Mouse (Mus musculus) intestine, postnatal 0 days (tissue): ENCODE measurements around the gene Smg6. TPM values are rescaled to one million over a fixed set of nuclear protein-coding genes. Genes with fewer than 3 reads are reported as not detected.
A peak's percentile ranks its signal among the peaks of the same experiment; 100 is the strongest.

Source experiments
- ATAC-seq: fragments of 200-750 bp; cut with Nextera tagmentation; 2 replicates; pipeline ENCODE4 v1.8.0; 2017; ENCODE audit warnings: mild to moderate bottlenecking, moderate TSS enrichment, moderate library complexity
- H3K27ac ChIP-seq: fragments of 300-500 bp; sonication (generic); 2 replicates; pipeline ENCODE4 v1.5.1; 2014; ENCODE audit warnings: mild to moderate bottlenecking, low read depth, low read length, moderate library complexity
- H3K27me3 ChIP-seq: fragments of 300-500 bp; sonication (generic); replicated peaks from 2 replicates; pipeline ENCODE4 v1.6.1; 2014; ENCODE audit warnings: low read length, mixed read lengths; ENCODE audit not compliant: control insufficient read depth, insufficient read depth
- H3K36me3 ChIP-seq: fragments of 300-500 bp; sonication (generic); 2 replicates; pipeline ENCODE4 v1.6.1; 2014; ENCODE audit warnings: mild to moderate bottlenecking, moderate library complexity; ENCODE audit not compliant: control insufficient read depth, insufficient read depth
- H3K4me1 ChIP-seq: fragments of 300-500 bp; sonication (generic); replicated peaks from 2 replicates; pipeline ENCODE4 v1.6.1; 2014; ENCODE audit warnings: antibody characterized with exemption, low read length, mixed read lengths; ENCODE audit not compliant: control insufficient read depth, insufficient read depth
- H3K4me2 ChIP-seq: fragments of 300-500 bp; sonication (generic); replicated peaks from 2 replicates; pipeline ENCODE4 v1.6.1; 2014; ENCODE audit warnings: low read depth, mild to moderate bottlenecking, moderate library complexity
- H3K4me3 ChIP-seq: fragments of 300-500 bp; sonication (generic); 2 replicates; pipeline ENCODE4 v1.5.1; 2014; ENCODE audit warnings: low read depth, low read length
- H3K9ac ChIP-seq: fragments of 300-500 bp; sonication (generic); 2 replicates; pipeline ENCODE4 v1.6.1; 2014; ENCODE audit warnings: mild to moderate bottlenecking, low read depth, low read length
- H3K9me3 ChIP-seq: fragments of 300-500 bp; sonication (generic); 2 replicates; pipeline ENCODE4 v1.6.1; 2016; ENCODE audit warnings: mixed run types; ENCODE audit not compliant: control insufficient read depth
- CTCF ChIP-seq: sonication (generic); IDR thresholded peaks from 2 replicates; pipeline ENCODE4 v1.5.1; 2016; ENCODE audit warnings: low read depth, mild to moderate bottlenecking, control low read depth, antibody characterized with exemption, moderate library complexity
- WGBS: fragments of 180-500 bp; shearing (Covaris S2); extraction: QIAGEN DNeasy Blood & Tissue Kit; methylation state at CpG from one replicate; pipeline ENCODE4 v1.1.7; 2014; 5-methylcytosine and 5-hydroxymethylcytosine counted together
- microRNA counts: library from miRNA; unstranded; fragments of <30 nt; microRNA quantifications from one replicate; lab custom pipeline; 2016
- microRNA-seq: library from miRNA; unstranded; fragments of <30 nt; microRNA quantifications from one replicate; pipeline ENCODE4, GENCODE M21; 2016
- polyA plus RNA-seq: library from polyadenylated mRNA; unstranded; fragments of >200 nt; fragmentation: Nextera tagmentation; extraction: Ambion mirVana; gene quantifications from 2 replicates; pipeline ENCODE4 v1.2.1, GENCODE M21; 2015

Gene Smg6
- polyA plus RNA-seq, 1 experiment from 2014 or later = 6.5 TPM

- Histone ChIP-seq H3K27ac (no peak overlapping the region), H3K4me3 (no peak overlapping the region), H3K4me1 (peaks cover 5% of the 10 kb centered on the region; the same call in 1 of the 2 replicates), H3K9me3 (no peaks in the 10 kb centered on the region), H3K27me3 (no peaks in the 10 kb centered on the region), H3K9ac (no peak overlapping the region), H3K36me3 (no peaks in the 10 kb centered on the region; the same call in 1 of the 2 replicates), H3K4me2 (no peak overlapping the region)
- WGBS = 77% methylated on average over 6 of the region's 6 CpGs
- TF ChIP-seq CTCF = no peak
- ATAC-seq = no peak
Measured at GRCm38 (mm10) chr11:75210755-75211154, 285.1 kb downstream of the Smg6 start.

- WGBS = 62% methylated on average over 8 of the region's 8 CpGs
Measured at GRCm38 (mm10) chr11:75212031-75212667, 286.5 kb downstream of the Smg6 start.

GRCm38 (mm10) chr11:75212876-75213275, 287.3 kb downstream of the Smg6 start:
- 39% methylated on average over 3 of the region's 3 CpGs for WGBS

More at GRCm38 (mm10) chr11:75212031-75212667, 286.5 kb downstream of the Smg6 start:
- Histone ChIP-seq H3K4me1 (0 out of 2 replicates have a peak, but pooled peaks cover 5% of the 10 kb centered on the region), H3K9ac (no peak overlapping the region), H3K9me3 (no peaks in the 10 kb centered on the region), H3K27me3 (no peaks in the 10 kb centered on the region), H3K27ac (no peak overlapping the region), H3K4me3 (no peak overlapping the region), H3K4me2 (no peak overlapping the region), H3K36me3 (no peaks in the 10 kb centered on the region; the same call in 1 of the 2 replicates)
- no peak for ATAC-seq
- no peak for TF ChIP-seq CTCF

DNA sequence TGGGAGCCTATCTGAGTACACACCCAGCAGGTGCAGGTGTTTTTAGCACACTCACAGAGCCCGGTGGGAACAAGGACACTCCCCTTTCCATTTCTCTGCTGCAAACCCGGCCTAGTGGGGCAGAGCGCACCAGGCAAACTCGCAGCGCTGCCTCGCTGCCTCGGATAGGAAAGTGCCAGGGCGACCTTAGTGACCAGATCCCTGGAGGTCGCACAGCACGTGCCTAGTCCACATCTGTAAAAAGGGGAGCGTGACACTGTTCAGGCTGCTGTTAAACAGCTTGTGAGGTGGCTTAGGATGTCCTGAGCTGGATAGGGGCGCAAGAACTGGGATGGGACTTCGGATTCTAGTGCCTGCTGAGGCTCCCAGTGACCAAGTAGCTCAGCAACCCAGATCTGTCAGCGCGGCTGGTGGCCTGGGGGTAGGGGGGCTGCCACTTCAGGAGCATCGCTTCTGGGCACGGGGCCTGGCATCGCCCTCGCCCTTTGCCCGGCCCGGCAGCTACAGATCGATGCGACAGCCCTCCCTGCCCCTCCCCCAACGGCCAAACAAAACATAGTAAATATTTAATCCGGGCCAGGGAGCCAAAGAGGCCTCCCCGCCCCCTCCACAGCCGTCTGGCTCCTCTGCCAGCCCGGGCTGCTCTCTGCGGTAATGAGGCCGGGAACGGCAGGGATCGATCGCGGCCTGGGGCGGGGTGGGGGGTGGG, 287.9 kb downstream of the Smg6 start:
- Histone ChIP-seq H3K9me3 (no peaks in the 10 kb centered on the region), H3K4me2 (peak overlapping the region; percentile 75), H3K27ac (peak overlapping the region; percentile 88), H3K27me3 (no peaks in the 10 kb centered on the region), H3K4me3 (peak overlapping the region; percentile 28), H3K9ac (peak overlapping the region; percentile 48; the same call in 1 of the 2 replicates), H3K36me3 (no peaks in the 10 kb centered on the region; the same call in 1 of the 2 replicates), H3K4me1 (0 out of 2 replicates have a peak, but pooled peaks cover 5% of the 10 kb centered on the region)
- 8% methylated on average over 32 of the region's 35 CpGs for WGBS
- ATAC-seq = peak; percentile 88
- TF ChIP-seq CTCF = no peak

More at GRCm38 (mm10) chr11:75212876-75213275, 287.3 kb downstream of the Smg6 start:
- Histone ChIP-seq H3K9me3 (no peaks in the 10 kb centered on the region), H3K4me1 (0 out of 2 replicates have a peak, but pooled peaks cover 5% of the 10 kb centered on the region), H3K27me3 (no peaks in the 10 kb centered on the region), H3K27ac (no peak overlapping the region), H3K9ac (no peak overlapping the region), H3K4me3 (no peak overlapping the region), H3K4me2 (no peak overlapping the region), H3K36me3 (no peaks in the 10 kb centered on the region; the same call in 1 of the 2 replicates)
- TF ChIP-seq CTCF = no peak
- ATAC-seq = peak; percentile 26; the same call in 1 of the 2 replicates

MicroRNAs within 50 kb of the gene (microRNA counts, 519-probe panel; counts per million panel counts)
- microRNA mmu-miR-132 (lab: Ali Mortazavi, UCI) (3,928 counts per million, percentile 55 among the panel's probes with 10 or more counts), microRNA mmu-miR-212 (lab: Ali Mortazavi, UCI) (not detected)

Small RNAs within 50 kb of the gene (microRNA-seq; reads per million reads assigned to microRNA genes)
- gene Mir132 (317 reads per million, percentile 62 among the genes with 10 or more reads in this experiment), gene Mir212 (33.2 reads per million, percentile 33 among the genes with 10 or more reads in this experiment)

Other genes starting within 250 kb of the Smg6 start
- gene Pafah1b1, start 201.2 kb upstream of the Smg6 start, polyA plus RNA-seq = 62.1 and 68.6 TPM in 2 replicates
- gene Mettl16, start 155.0 kb upstream of the Smg6 start, polyA plus RNA-seq = 9.6 and 11.1 TPM in 2 replicates
- gene Mnt, start 94.9 kb upstream of the Smg6 start, polyA plus RNA-seq = 5.3 and 5.8 TPM in 2 replicates
- gene Sgsm2, start 28.8 kb upstream of the Smg6 start, polyA plus RNA-seq = 2.3 and 2.4 TPM in 2 replicates
- gene Tsr1, start 27.8 kb upstream of the Smg6 start, polyA plus RNA-seq = 16.8 and 17.5 TPM in 2 replicates
- gene Srr, start 125 bp downstream of the Smg6 start, polyA plus RNA-seq = 20.3 and 22.4 TPM in 2 replicates
- gene Hic1, start 243.7 kb downstream of the Smg6 start, polyA plus RNA-seq = 8.6 and 8.8 TPM in 2 replicates